Mouse (Mus musculus) midbrain, postnatal 0 days (tissue): Measurements from ENCODE around the gene Zfp507. TPM values are rescaled to one million over a fixed set of nuclear protein-coding genes. Genes with fewer than 3 reads are reported as not detected.
A peak's percentile ranks its signal among the peaks of the same experiment; 100 is the strongest.

Source experiments
- ATAC-seq: fragments of 200-750 bp; cut with Nextera tagmentation; 2 replicates; pipeline ENCODE4 v1.8.0; 2017; ENCODE audit warnings: moderate number of reproducible peaks, mild to moderate bottlenecking, moderate TSS enrichment, moderate library complexity; ENCODE audit not compliant: low FRiP score
- DNase-seq: peaks from one replicate; pipeline ENCODE4 v3.0.0-alpha.2; 2015; ENCODE audit warnings: low spot score
- H3K27ac ChIP-seq: fragments of 300-500 bp; sonication (generic); 2 replicates; pipeline ENCODE4 v1.5.1; 2014; ENCODE audit warnings: low read depth, mild to moderate bottlenecking, low read length, mixed read lengths
- H3K27me3 ChIP-seq: fragments of 300-500 bp; sonication (generic); 2 replicates; pipeline ENCODE4 v1.6.1; 2014; ENCODE audit warnings: low read length, control low read depth, mixed read lengths; ENCODE audit not compliant: insufficient read depth
- H3K36me3 ChIP-seq: fragments of 300-500 bp; sonication (generic); 2 replicates; pipeline ENCODE4 v1.6.1; 2014; ENCODE audit warnings: low read length, control low read depth, mixed read lengths; ENCODE audit not compliant: insufficient read depth
- H3K4me1 ChIP-seq: fragments of 300-500 bp; sonication (generic); 2 replicates; pipeline ENCODE4 v1.6.1; 2014; ENCODE audit warnings: mild to moderate bottlenecking, control low read depth, antibody characterized with exemption, low read length, mixed read lengths; ENCODE audit not compliant: insufficient read depth
- H3K4me2 ChIP-seq: fragments of 300-500 bp; sonication (generic); 2 replicates; pipeline ENCODE4 v1.6.1; 2014; ENCODE audit warnings: low read depth, mild to moderate bottlenecking, low read length, mixed read lengths; ENCODE audit not compliant: poor library complexity, severe bottlenecking
- H3K4me3 ChIP-seq: fragments of 300-500 bp; sonication (generic); 2 replicates; pipeline ENCODE4 v1.5.1; 2014; ENCODE audit warnings: low read depth, mild to moderate bottlenecking, low read length, moderate library complexity
- H3K9ac ChIP-seq: fragments of 300-500 bp; sonication (generic); replicated peaks from 2 replicates; pipeline ENCODE4 v1.6.1; 2014; ENCODE audit warnings: mild to moderate bottlenecking, low read length, moderate library complexity, mixed read lengths; ENCODE audit not compliant: poor library complexity, severe bottlenecking
- H3K9me3 ChIP-seq: fragments of 300-500 bp; sonication (generic); 2 replicates; pipeline ENCODE4 v1.6.1; 2016; ENCODE audit warnings: low read length, control low read depth
- CTCF ChIP-seq: IDR thresholded peaks from 2 replicates; pipeline ENCODE4 v1.5.1; 2016; ENCODE audit warnings: antibody characterized with exemption, mild to moderate bottlenecking
- WGBS: fragments of 180-500 bp; shearing (Covaris S2); extraction: QIAGEN DNeasy Blood & Tissue Kit; methylation state at CpG from one replicate; pipeline ENCODE4 v1.1.7; 2014; 5-methylcytosine and 5-hydroxymethylcytosine counted together
- polyA plus RNA-seq: library from polyadenylated mRNA; unstranded; fragments of >200 nt; fragmentation: Nextera tagmentation; extraction: Ambion mirVana; gene quantifications from 2 replicates; pipeline ENCODE4 v1.2.1, GENCODE M21; 2015
- total RNA-seq: library from RNA; depleted of rRNA; stranded (reverse); fragments of >200 nt; gene quantifications from 2 replicates; pipeline ENCODE4 v1.2.3, GENCODE M21; 2014; rRNA removed

Gene Zfp507
- total and polyA plus RNA-seq, 2 experiments from 2014 or later, result 9.0 to 20.8 TPM

DNA sequence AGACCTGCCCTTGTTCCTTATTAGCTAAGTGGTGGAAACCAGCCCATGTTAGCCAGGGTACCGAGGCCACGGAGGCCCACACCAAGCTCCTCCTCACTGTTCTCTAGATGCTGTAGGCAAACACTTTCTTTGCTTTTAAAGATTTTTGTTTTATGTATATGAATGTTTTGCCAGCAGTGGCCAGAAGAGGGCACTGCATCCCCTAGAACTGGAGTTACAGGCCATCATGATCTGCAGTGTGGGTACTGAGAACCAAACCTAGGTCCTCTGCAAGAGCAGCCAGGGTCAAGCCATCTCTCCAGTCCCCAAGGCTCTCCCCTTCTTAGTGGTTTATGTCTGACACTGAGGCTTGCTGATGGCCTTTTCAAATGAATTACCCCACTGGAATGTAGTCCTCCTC lies 79.8 kb downstream of the Zfp507 start:
- WGBS, result 95% methylated on average over 2 of the region's 2 CpGs
- Histone ChIP-seq H3K36me3 (peaks cover 17% of the 10 kb centered on the region), H3K27ac (no peak overlapping the region), H3K9me3 (no peaks in the 10 kb centered on the region), H3K9ac (no peak overlapping the region), H3K27me3 (no peaks in the 10 kb centered on the region), H3K4me1 (no peaks in the 10 kb centered on the region), H3K4me3 (no peak overlapping the region), H3K4me2 (no peak overlapping the region)
- 0 out of 2 replicates have a peak, but pooled peaks have one; percentile 21 for TF ChIP-seq CTCF
- DNase-seq (no peak), ATAC-seq (no peak)

Other genes with a start within 250 kb of the Zfp507 start
- 49.3 and 57.7 TPM in 2 replicates for gene Nudt19, start 246.7 kb downstream of the Zfp507 start, total RNA-seq
- gene Nudt19, start 246.7 kb downstream of the Zfp507 start, polyA plus RNA-seq, result 128 and 141 TPM in 2 replicates
- gene Rgs9bp, start 217.4 kb downstream of the Zfp507 start, total RNA-seq, result 0.11 and 0.24 TPM in 2 replicates
- 0.05 TPM in 1 of 2 replicates, not detected in the other for gene Rgs9bp, start 217.4 kb downstream of the Zfp507 start, polyA plus RNA-seq
- gene Ankrd27, start 216.8 kb downstream of the Zfp507 start, total RNA-seq, result 17.9 and 24.7 TPM in 2 replicates
- gene Ankrd27, start 216.8 kb downstream of the Zfp507 start, polyA plus RNA-seq, result 11.4 and 11.9 TPM in 2 replicates
- gene Pdcd5, start 155.5 kb downstream of the Zfp507 start, total RNA-seq, result 53.3 and 78.3 TPM in 2 replicates
- 255 and 280 TPM in 2 replicates for gene Pdcd5, start 155.5 kb downstream of the Zfp507 start, polyA plus RNA-seq
- 26.9 and 52.7 TPM in 2 replicates for gene Dpy19l3, start 48.5 kb downstream of the Zfp507 start, total RNA-seq
- 33.9 and 36.9 TPM in 2 replicates for gene Dpy19l3, start 48.5 kb downstream of the Zfp507 start, polyA plus RNA-seq